Mouse (Mus musculus): ENCODE results near the gene Gm9044.
"Not testable (repeated sequence)": the region's sequence is repeated elsewhere in the genome, so short reads cannot be mapped to it uniquely, and the experiment has no call there.

Gm9044 gene

DNA sequence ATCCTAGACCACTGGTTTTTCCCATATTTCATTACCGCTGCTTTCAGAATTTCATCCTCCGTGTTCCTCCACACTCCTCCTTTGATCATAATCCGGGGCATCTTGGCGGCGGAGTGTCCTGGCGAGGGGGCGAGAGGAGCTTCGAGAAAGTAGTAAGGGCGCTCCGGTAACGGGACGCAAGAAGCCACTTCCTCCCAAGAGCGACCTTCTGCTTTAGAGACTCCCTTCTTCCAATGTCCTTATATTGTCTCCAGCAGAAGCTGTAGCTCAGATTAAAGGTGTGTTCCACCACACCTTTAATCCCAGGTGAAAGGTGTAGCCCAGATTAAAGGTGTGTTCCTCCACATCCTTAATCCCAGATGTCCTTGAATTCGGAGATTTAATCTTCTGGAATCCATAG, at the start of gene Gm9044:
TSS of gene Gm9044 (minus strand) at position 101 of the 400 bp plus-strand sequence.
- DNase-seq: not testable (repeated sequence)

DNA sequence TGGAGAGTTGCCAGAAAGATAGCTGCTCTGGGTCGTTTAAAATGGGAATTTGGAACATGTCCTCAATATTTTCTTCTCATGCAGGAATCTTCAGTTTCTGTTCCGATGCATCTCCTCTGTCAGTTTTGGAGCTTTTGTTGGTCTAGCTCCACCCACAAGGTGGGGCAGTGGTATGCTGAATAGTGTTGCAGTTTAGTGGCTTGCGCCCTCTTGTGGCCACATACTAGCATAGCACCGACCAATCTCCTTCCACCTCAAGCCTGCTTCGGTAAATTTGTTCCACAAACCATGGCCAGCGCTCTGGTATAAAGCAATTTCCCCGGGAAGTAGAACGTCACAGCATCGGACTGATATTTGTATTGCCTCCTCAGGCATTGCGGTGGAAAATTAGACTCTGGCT, 38.2 kb upstream of the Gm9044 start:
- peak; percentile 48 to 73 for DNase-seq

DNA sequence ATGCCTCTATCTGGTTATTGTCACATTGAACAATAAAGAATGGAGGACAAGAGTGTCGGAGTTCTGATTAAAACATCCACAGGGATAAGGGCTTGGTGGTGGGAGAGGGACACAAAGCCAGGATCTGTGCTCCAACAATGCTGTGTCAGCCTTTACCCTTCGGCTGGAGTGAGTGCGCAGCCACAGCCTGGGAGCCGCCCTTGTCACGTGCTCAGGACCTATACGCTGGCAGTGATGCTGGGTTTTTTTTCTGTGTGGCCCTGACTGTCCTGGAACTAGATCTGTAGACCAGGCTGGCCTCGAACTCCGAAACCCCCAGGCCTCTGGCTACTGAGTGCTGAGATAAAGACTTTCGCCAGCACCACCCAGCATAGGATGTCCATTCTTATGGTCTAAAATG, 37.3 kb upstream of the Gm9044 start:
- DNase-seq: no peak

DNA sequence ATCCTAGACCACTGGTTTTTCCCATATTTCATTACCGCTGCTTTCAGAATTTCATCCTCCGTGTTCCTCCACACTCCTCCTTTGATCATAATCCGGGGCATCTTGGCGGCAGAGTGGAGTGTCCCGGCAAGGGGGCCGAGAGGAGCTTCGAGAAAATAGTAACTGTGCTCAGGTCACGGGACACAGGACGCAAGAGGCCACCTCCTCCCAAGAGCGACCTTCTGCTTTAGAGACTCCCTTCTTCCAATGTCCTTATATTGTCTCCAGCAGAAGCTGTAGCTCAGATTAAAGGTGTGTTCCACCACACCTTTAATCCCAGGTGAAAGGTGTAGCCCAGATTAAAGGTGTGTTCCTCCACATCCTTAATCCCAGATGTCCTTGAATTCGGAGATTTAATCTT, 21.8 kb upstream of the Gm9044 start, which contains the start of gene Gm9049:
TSS of gene Gm9049 (minus strand) at position 101 of the 400 bp plus-strand sequence.
- not testable (repeated sequence) for DNase-seq

DNA sequence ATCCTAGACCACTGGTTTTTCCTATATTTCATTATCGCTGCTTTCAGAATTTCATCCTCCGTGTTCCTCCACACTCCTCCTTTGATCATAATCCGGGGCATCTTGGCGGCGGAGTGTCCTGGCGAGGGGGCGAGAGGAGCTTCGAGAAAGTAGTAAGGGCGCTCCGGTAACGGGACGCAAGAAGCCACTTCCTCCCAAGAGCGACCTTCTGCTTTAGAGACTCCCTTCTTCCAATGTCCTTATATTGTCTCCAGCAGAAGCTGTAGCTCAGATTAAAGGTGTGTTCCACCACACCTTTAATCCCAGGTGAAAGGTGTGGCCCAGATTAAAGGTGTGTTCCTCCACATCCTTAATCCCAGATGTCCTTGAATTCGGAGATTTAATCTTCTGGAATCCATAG, 16.4 kb upstream of the Gm9044 start, which contains the start of gene Gm9048:
TSS of gene Gm9048 (minus strand) at position 101 of the 400 bp plus-strand sequence.
- DNase-seq: not testable (repeated sequence)

DNA sequence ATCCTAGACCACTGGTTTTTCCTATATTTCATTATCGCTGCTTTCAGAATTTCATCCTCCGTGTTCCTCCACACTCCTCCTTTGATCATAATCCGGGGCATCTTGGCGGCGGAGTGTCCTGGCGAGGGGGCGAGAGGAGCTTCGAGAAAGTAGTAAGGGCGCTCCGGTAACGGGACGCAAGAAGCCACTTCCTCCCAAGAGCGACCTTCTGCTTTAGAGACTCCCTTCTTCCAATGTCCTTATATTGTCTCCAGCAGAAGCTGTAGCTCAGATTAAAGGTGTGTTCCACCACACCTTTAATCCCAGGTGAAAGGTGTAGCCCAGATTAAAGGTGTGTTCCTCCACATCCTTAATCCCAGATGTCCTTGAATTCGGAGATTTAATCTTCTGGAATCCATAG, 10.9 kb upstream of the Gm9044 start, which contains the start of gene Gm9046:
TSS of gene Gm9046 (minus strand) at position 101 of the 400 bp plus-strand sequence.
- DNase-seq: not testable (repeated sequence)

DNA sequence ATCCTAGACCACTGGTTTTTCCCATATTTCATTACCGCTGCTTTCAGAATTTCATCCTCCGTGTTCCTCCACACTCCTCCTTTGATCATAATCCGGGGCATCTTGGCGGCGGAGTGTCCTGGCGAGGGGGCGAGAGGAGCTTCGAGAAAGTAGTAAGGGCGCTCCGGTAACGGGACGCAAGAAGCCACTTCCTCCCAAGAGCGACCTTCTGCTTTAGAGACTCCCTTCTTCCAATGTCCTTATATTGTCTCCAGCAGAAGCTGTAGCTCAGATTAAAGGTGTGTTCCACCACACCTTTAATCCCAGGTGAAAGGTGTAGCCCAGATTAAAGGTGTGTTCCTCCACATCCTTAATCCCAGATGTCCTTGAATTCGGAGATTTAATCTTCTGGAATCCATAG, 5.5 kb upstream of the Gm9044 start, which contains the start of gene Gm9045:
TSS of gene Gm9045 (minus strand) at position 101 of the 400 bp plus-strand sequence.
- not testable (repeated sequence) for DNase-seq

DNA sequence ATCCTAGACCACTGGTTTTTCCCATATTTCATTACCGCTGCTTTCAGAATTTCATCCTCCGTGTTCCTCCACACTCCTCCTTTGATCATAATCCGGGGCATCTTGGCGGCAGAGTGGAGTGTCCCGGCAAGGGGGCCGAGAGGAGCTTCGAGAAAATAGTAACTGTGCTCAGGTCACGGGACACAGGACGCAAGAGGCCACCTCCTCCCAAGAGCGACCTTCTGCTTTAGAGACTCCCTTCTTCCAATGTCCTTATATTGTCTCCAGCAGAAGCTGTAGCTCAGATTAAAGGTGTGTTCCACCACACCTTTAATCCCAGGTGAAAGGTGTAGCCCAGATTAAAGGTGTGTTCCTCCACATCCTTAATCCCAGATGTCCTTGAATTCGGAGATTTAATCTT, 5.3 kb downstream of the Gm9044 start, which contains the start of gene Gm9040:
TSS of gene Gm9040 (minus strand) at position 101 of the 400 bp plus-strand sequence.
- not testable (repeated sequence) for DNase-seq

DNA sequence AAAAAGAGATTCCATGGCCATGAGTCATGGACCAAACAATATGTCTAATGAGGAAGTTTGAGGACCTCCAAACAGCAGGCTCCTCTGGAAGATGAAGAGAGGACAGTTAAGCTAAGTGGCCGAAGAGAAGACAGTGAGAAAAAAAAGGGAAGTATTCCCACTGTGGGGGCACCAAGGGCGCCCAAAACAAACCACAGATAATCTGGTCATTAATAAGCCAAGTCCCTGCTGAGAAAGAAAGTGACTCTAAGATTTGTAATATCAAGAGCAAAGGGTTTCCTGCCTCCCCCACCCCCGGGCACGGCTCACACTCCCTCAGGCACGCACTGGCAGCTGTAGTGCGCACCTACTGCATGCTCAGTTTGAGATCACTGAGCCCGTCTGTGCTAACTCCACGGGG, 13.2 kb downstream of the Gm9044 start:
- no peak for DNase-seq

DNA sequence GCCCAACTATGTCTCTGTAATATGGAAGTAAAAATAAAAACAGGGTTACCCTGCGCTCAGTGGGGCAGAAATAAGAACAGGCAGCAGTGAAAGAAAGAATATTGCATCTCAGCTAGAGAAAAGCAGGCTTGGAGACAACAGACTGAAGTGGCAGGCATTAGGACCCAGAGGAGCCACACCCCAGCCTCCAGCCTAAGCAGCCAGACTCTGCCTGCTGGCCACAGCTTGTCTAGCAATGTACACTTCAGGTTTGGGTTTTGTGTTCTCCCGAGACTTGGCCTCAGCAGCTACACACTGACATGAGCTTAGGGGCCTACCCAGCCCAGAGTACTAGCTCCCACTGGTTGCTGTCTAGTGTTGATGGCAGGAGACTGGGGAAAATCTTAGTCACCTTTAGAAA, 30.1 kb downstream of the Gm9044 start:
- DNase-seq: not testable (repeated sequence)

DNA sequence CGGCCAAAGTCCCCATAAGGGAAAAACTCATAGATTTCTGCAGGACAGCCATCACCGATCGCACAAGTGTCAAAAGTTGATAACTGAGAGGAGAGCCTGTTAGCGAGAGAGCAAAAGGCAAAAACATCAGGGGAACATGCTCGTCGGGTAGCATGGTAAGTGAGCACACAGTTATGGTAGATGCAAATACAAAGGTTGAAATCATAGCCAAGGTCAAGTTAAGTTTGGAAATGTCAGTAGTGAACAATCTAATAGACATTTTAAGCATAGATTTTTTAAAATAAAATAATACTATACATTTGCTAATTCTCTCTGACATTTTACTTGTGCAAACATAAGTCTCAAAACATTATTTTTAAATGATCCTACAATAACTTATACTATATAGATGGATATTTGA, 37.3 kb downstream of the Gm9044 start, which contains the start of gene Iltifb:
TSS of gene Iltifb (minus strand) at position 101 of the 400 bp plus-strand sequence.
- DNase-seq: no peak

DNA sequence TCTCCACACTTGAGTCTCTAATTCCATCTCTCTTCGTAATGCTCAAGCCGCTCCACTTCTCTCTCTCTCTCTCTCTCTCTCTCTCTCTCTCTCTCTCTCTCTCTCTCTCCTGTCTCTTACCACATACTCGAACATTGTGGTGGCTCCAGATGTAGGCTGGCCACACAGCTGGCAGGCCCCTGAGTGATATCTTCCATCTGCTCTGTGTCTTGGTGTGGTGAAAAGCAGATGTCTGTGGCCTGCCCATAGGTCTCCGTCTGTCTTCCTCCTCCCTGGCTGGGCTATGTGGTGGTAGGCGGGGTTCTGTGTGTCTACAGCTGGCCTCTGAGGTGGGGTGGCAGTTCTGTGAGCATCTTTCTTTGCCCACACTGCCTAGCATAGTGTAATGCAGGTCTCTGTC, 49.2 kb downstream of the Gm9044 start:
- DNase-seq: not testable (repeated sequence)

DNA sequence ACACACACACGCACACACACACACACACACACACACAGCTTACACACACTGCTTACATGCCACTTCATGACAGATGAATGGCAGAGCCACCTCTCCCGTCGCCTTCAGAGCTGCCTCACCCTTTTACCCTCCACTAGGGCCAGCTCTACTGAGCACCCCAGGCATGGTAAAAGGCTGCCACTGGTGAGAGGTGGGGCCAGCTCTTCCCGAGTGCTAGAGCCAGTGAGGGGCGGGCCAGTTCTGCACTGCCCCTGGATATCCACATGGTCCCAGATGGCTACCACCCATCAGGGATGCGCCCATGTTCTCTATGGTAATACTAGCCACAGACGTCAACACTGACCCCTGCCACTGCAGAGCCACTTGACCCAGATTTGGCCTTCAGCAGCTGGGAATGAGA, 49.6 kb downstream of the Gm9044 start:
- DNase-seq: not testable (repeated sequence)
